Mouse (Mus musculus) embryonic facial prominence, embryonic 11.5 days (tissue): ENCODE measurements around the gene Wrap73. TPM values are rescaled to one million over a fixed set of nuclear protein-coding genes. Genes with fewer than 3 reads are reported as not detected.

ENCODE experiments used
- ATAC-seq: fragments of 200-750 bp; cut with Nextera tagmentation; replicated peaks from 2 replicates; pipeline ENCODE4 v1.8.0; 2017; ENCODE audit warnings: low read depth; ENCODE audit not compliant: insufficient number of reproducible peaks, low FRiP score, low TSS enrichment
- DNase-seq: peaks from one replicate; pipeline ENCODE4 v3.0.0-alpha.2; 2015; ENCODE audit warnings: low spot score
- H3K27ac ChIP-seq: fragments of 300-500 bp; sonication (generic); replicated peaks from 2 replicates; pipeline ENCODE4 v1.5.1; 2014; ENCODE audit warnings: mild to moderate bottlenecking, low read depth, low read length, control low read depth
- H3K27me3 ChIP-seq: fragments of 300-500 bp; sonication (generic); 2 replicates; pipeline ENCODE4 v1.6.1; 2014; ENCODE audit warnings: mild to moderate bottlenecking, low read length, moderate library complexity, mixed read lengths; ENCODE audit not compliant: control insufficient read depth, insufficient read depth
- H3K36me3 ChIP-seq: fragments of 300-500 bp; sonication (generic); replicated peaks from 2 replicates; pipeline ENCODE4 v1.6.1; 2014; ENCODE audit warnings: low read depth, mild to moderate bottlenecking, low read length, moderate library complexity, mixed read lengths; ENCODE audit not compliant: control insufficient read depth, insufficient read depth
- H3K4me1 ChIP-seq: fragments of 300-500 bp; sonication (generic); 2 replicates; pipeline ENCODE4 v1.6.1; 2014; ENCODE audit warnings: low read length, mixed read lengths; ENCODE audit not compliant: control insufficient read depth, insufficient read depth
- H3K4me2 ChIP-seq: fragments of 300-500 bp; sonication (generic); 2 replicates; pipeline ENCODE4 v1.6.1; 2014; ENCODE audit warnings: low read depth, mild to moderate bottlenecking, control low read depth, low read length, moderate library complexity
- H3K4me3 ChIP-seq: fragments of 300-500 bp; sonication (generic); 2 replicates; pipeline ENCODE4 v1.5.1; 2014; ENCODE audit warnings: low read depth, low read length, control low read depth
- H3K9ac ChIP-seq: fragments of 300-500 bp; sonication (generic); replicated peaks from 2 replicates; pipeline ENCODE4 v1.6.1; 2014; ENCODE audit warnings: mild to moderate bottlenecking, control low read depth, low read length
- H3K9me3 ChIP-seq: fragments of 300-500 bp; sonication (generic); replicated peaks from 2 replicates; pipeline ENCODE4 v1.6.1; 2016; ENCODE audit warnings: mild to moderate bottlenecking, low read length, inconsistent platforms, mixed read lengths; ENCODE audit not compliant: control insufficient read depth
- WGBS: fragments of 180-500 bp; shearing (Covaris S2); extraction: QIAGEN DNeasy Blood & Tissue Kit; methylation state at CpG from one replicate; pipeline ENCODE4 v1.1.7; 2014; 5-methylcytosine and 5-hydroxymethylcytosine counted together
- polyA plus RNA-seq: library from polyadenylated mRNA; unstranded; fragments of >200 nt; fragmentation: Nextera tagmentation; extraction: Ambion mirVana; gene quantifications from 2 replicates; pipeline ENCODE4 v1.2.1, GENCODE M21; 2014

The Wrap73 gene
- polyA plus RNA-seq, 1 experiment from 2014 or later, result 50.0 TPM

DNA sequence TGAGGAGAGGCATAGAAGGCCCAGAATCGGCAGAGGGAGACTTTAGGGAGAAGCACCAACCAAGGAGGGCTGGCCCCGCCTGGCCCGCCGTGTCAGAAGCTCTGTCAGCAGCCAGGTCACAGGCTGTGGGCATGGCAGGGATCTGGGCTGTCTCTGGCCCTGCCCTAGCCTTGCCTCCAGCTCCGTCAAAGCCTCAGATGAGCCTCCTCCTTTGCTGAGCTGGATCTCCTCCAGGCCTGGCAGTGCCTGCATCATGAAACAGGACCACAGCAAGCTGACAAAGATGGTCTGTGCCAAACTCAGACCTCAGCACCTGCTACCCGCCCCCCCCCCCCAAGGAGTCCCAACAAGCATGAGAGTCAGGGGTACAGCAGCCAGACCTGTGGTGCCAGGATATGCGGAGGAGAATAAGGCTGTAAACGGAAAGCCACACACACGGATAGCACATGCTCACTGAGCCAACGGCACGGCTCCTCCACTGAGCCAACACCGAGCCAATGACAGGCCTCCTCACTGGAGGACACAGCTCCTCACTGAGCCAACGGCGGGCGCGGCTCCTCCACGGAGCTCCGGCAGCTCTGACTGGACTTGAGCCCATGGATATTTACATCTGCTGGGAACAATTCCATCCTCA lies 32.8 kb upstream of the Wrap73 start:
- Histone ChIP-seq H3K9ac (no peak overlapping the region), H3K4me2 (no peak overlapping the region), H3K36me3 (no peaks in the 10 kb centered on the region), H3K27ac (no peak overlapping the region), H3K27me3 (no peaks in the 10 kb centered on the region), H3K4me1 (no peaks in the 10 kb centered on the region), H3K9me3 (no peaks in the 10 kb centered on the region), H3K4me3 (no peak overlapping the region)
- WGBS, result 59% methylated on average over 18 of the region's 18 CpGs
- DNase-seq (no peak), ATAC-seq (no peak)

- Histone ChIP-seq H3K4me2 (no peak overlapping the region), H3K27me3 (no peaks in the 10 kb centered on the region), H3K9me3 (no peaks in the 10 kb centered on the region), H3K4me3 (no peak overlapping the region), H3K36me3 (no peaks in the 10 kb centered on the region), H3K4me1 (no peaks in the 10 kb centered on the region), H3K9ac (no peak overlapping the region), H3K27ac (no peak overlapping the region)
- 84% methylated on average over 11 of the region's 11 CpGs for WGBS
- DNase-seq (no peak), ATAC-seq (no peak)
Measured at GRCm38 (mm10) chr4:154109850-154110243, 32.3 kb upstream of the Wrap73 start.

- no peak for ATAC-seq
Measured at GRCm38 (mm10) chr4:154116421-154116820, 25.8 kb upstream of the Wrap73 start.

GRCm38 (mm10) chr4:154118782-154119181 lies 23.4 kb upstream of the Wrap73 start:
- Histone ChIP-seq H3K27me3 (no peaks in the 10 kb centered on the region), H3K4me1 (no peaks in the 10 kb centered on the region), H3K4me3 (no peak overlapping the region), H3K27ac (no peak overlapping the region), H3K4me2 (no peak overlapping the region), H3K36me3 (no peaks in the 10 kb centered on the region), H3K9ac (no peak overlapping the region), H3K9me3 (no peaks in the 10 kb centered on the region)
- DNase-seq (no peak), ATAC-seq (no peak)
- 71% methylated on average over 9 of the region's 9 CpGs for WGBS

More at GRCm38 (mm10) chr4:154116421-154116820, 25.8 kb upstream of the Wrap73 start:
- Histone ChIP-seq H3K4me3 (no peak overlapping the region), H3K9ac (no peak overlapping the region), H3K4me1 (no peaks in the 10 kb centered on the region), H3K36me3 (no peaks in the 10 kb centered on the region), H3K4me2 (no peak overlapping the region), H3K27ac (no peak overlapping the region), H3K9me3 (no peaks in the 10 kb centered on the region), H3K27me3 (no peaks in the 10 kb centered on the region)
- 68% methylated on average over 7 of the region's 7 CpGs for whole genome bisulfite sequencing
- no peak for DNase-seq

DNA sequence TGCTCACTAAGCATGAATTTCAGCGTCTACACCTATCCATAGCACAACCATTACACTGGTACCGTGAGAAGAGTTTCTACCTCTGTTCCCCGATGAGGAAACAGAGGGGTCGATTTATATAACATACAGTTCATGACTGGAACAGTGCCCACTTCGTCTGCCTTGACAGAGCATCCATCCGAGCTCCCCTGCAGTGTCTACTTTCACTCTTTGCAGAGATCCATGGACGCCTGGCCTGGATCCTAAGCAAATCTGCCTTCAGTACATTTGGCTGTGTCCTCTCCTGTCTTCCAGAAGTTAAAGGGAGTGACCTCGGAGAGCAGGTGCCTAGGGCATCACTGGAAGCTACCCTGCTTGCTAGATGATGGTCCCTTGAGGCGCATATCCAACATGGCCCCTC lies 23.0 kb upstream of the Wrap73 start:
- ATAC-seq (no peak), DNase-seq (no peak)
- WGBS, result 83% methylated on average over 9 of the region's 9 CpGs
- Histone ChIP-seq H3K4me2 (no peak overlapping the region), H3K4me3 (no peak overlapping the region), H3K27me3 (no peaks in the 10 kb centered on the region), H3K9ac (no peak overlapping the region), H3K9me3 (no peaks in the 10 kb centered on the region), H3K36me3 (no peaks in the 10 kb centered on the region), H3K4me1 (no peaks in the 10 kb centered on the region), H3K27ac (no peak overlapping the region)

DNA sequence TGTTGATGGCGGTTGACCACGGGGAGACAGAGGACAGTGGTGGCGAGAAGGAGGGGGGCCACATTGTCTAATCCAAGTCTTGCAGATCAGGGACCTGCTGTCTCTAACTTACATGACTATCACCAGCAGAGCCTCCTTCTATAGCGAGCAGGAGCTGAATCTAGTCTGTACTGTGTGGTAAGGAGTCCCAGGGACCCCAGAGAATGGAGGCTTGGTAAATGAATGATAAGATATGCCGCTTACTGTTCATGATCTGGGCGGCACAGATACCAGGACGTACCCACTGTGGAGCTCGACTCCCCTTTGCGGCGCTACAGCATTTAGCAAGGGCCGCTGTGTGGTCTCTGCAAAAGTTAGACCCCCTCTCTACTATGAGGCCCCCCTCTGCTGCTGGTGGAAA lies 20.4 kb upstream of the Wrap73 start:
- H3K4me2 ChIP-seq, result no peak overlapping the region
- ATAC-seq (no peak), DNase-seq (no peak)
- no peak overlapping the region for H3K4me3 ChIP-seq
- no peak overlapping the region for H3K9ac ChIP-seq
- H3K9me3 ChIP-seq, result no peaks in the 10 kb centered on the region
- WGBS, result 83% methylated on average over 11 of the region's 11 CpGs
- no peaks in the 10 kb centered on the region for H3K36me3 ChIP-seq
- H3K4me1 ChIP-seq, result no peaks in the 10 kb centered on the region
- H3K27ac ChIP-seq, result no peak overlapping the region
- H3K27me3 ChIP-seq, result no peaks in the 10 kb centered on the region

DNA sequence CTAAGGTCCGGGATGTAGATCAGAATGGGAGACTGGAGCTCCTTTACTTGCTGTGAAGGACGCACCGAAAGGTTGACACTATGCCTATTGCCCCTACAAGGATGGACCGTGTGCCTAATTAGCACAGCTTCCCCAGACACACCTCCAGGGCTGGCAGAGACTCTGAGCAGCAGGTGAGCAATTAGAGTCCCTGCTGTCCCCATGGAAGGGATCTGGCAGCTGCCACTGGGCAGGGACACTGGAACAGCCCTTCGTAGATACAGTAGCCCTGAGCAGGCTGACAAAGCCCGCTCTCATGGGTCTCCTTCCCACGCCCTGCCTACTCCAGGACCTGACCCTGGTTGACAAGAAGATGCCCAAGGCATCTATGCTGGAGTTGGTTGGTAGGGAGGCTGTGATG lies 19.8 kb upstream of the Wrap73 start:
- H3K9me3 ChIP-seq, result no peaks in the 10 kb centered on the region
- ATAC-seq (no peak), DNase-seq (no peak)
- WGBS, result 71% methylated on average over 7 of the region's 7 CpGs
- no peak overlapping the region for H3K4me2 ChIP-seq
- H3K4me1 ChIP-seq, result no peaks in the 10 kb centered on the region
- H3K27ac ChIP-seq, result no peak overlapping the region
- no peak overlapping the region for H3K4me3 ChIP-seq
- no peaks in the 10 kb centered on the region for H3K36me3 ChIP-seq
- H3K9ac ChIP-seq, result no peak overlapping the region
- H3K27me3 ChIP-seq, result no peaks in the 10 kb centered on the region

- Histone ChIP-seq H3K9ac (no peak overlapping the region), H3K4me2 (no peak overlapping the region), H3K9me3 (no peaks in the 10 kb centered on the region), H3K36me3 (no peaks in the 10 kb centered on the region), H3K4me3 (no peak overlapping the region), H3K27me3 (no peaks in the 10 kb centered on the region), H3K27ac (no peak overlapping the region), H3K4me1 (no peaks in the 10 kb centered on the region)
- WGBS, result 78% methylated on average over 6 of the region's 6 CpGs
- ATAC-seq (no peak), DNase-seq (no peak)
Measured at GRCm38 (mm10) chr4:154123553-154123952, 18.6 kb upstream of the Wrap73 start.
